Mouse (Mus musculus) midbrain, embryonic 16.5 days (tissue): Measurements from ENCODE around the gene Efnb2. TPM values are rescaled to one million over a fixed set of nuclear protein-coding genes. Genes with fewer than 3 reads are reported as not detected.

Source experiments
- ATAC-seq: fragments of 200-750 bp; cut with Nextera tagmentation; 2 replicates; pipeline ENCODE4 v1.8.0; 2017; ENCODE audit warnings: moderate TSS enrichment
- H3K27ac ChIP-seq: fragments of 300-500 bp; sonication (generic); 2 replicates; pipeline ENCODE4 v1.5.1; 2014; ENCODE audit warnings: mild to moderate bottlenecking, low read length, mixed read lengths
- H3K27me3 ChIP-seq: fragments of 300-500 bp; sonication (generic); 2 replicates; pipeline ENCODE4 v1.6.1; 2014; ENCODE audit warnings: low read depth, low read length, mixed read lengths; ENCODE audit not compliant: control insufficient read depth, insufficient read depth
- H3K36me3 ChIP-seq: fragments of 300-500 bp; sonication (generic); 2 replicates; pipeline ENCODE4 v1.6.1; 2014; ENCODE audit warnings: mild to moderate bottlenecking, low read length, moderate library complexity, mixed read lengths; ENCODE audit not compliant: control insufficient read depth, insufficient read depth
- H3K4me1 ChIP-seq: fragments of 300-500 bp; sonication (generic); 2 replicates; pipeline ENCODE4 v1.6.1; 2014; ENCODE audit warnings: mild to moderate bottlenecking, low read length, mixed read lengths; ENCODE audit not compliant: control insufficient read depth, insufficient read depth
- H3K4me2 ChIP-seq: fragments of 300-500 bp; sonication (generic); 2 replicates; pipeline ENCODE4 v1.6.1; 2014; ENCODE audit warnings: mild to moderate bottlenecking, low read length, mixed read lengths
- H3K4me3 ChIP-seq: fragments of 300-500 bp; sonication (generic); 2 replicates; pipeline ENCODE4 v1.5.1; 2014; ENCODE audit warnings: low read depth, mild to moderate bottlenecking, low read length, moderate library complexity, mixed read lengths
- H3K9ac ChIP-seq: fragments of 300-500 bp; sonication (generic); 2 replicates; pipeline ENCODE4 v1.6.1; 2014; ENCODE audit warnings: low read depth, low read length, mixed read lengths
- H3K9me3 ChIP-seq: fragments of 300-500 bp; sonication (generic); replicated peaks from 2 replicates; pipeline ENCODE4 v1.6.1; 2014; ENCODE audit warnings: mild to moderate bottlenecking, low read length, mixed read lengths; ENCODE audit not compliant: control insufficient read depth, poor library complexity, severe bottlenecking
- WGBS: fragments of 180-500 bp; shearing (Covaris S2); extraction: QIAGEN DNeasy Blood & Tissue Kit; methylation state at CpG from one replicate; pipeline ENCODE4 v1.1.7; 2014; 5-methylcytosine and 5-hydroxymethylcytosine counted together
- polyA plus RNA-seq: library from polyadenylated mRNA; unstranded; fragments of >200 nt; fragmentation: Nextera tagmentation; extraction: Ambion mirVana; gene quantifications from 2 replicates; pipeline ENCODE4 v1.2.1, GENCODE M21; 2015

Efnb2 gene
- polyA plus RNA-seq, 1 experiment from 2014 or later: 10.0 TPM

DNA sequence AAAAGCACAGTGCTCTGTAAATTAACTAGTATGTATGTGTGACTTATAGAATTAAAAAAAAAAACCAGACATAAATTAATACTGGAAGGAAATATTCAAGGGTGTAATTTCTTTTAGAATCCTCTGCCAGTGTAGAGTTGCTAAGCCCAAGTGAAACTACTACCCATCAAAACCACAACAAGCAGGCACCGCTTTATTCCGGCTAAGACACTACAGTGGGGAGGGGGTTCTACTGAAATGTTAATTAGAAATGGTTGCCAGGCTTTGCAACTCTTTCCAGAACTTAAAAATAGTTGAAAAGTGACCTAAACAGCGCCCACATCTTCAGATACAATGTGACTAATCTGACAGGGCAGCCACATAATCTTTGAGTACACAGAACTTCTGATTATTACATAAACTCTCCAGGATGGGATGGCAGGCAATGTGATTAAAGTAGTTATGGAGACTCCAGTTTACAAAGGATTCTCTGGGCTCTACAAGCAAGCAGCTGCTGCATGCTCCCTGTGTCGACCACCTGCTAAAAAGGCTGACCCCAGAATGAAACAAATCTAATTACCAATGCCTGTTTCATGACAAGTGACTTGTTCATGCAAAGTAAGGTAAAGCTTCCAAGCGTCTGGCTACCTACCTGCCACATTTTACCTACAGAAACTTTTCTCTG lies 3.2 kb downstream of the Efnb2 start:
- Histone ChIP-seq H3K9me3 (no peaks in the 10 kb centered on the region), H3K4me1 (peaks cover 46% of the 10 kb centered on the region), H3K36me3 (no peaks in the 10 kb centered on the region), H3K9ac (peak overlapping the region; percentile 57), H3K27me3 (no peaks in the 10 kb centered on the region), H3K27ac (peak overlapping the region; percentile 65), H3K4me2 (peak overlapping the region; percentile 93), H3K4me3 (peak overlapping the region; percentile 93)
- WGBS: 11% methylated on average over 5 of the region's 5 CpGs
- ATAC-seq: no peak

DNA sequence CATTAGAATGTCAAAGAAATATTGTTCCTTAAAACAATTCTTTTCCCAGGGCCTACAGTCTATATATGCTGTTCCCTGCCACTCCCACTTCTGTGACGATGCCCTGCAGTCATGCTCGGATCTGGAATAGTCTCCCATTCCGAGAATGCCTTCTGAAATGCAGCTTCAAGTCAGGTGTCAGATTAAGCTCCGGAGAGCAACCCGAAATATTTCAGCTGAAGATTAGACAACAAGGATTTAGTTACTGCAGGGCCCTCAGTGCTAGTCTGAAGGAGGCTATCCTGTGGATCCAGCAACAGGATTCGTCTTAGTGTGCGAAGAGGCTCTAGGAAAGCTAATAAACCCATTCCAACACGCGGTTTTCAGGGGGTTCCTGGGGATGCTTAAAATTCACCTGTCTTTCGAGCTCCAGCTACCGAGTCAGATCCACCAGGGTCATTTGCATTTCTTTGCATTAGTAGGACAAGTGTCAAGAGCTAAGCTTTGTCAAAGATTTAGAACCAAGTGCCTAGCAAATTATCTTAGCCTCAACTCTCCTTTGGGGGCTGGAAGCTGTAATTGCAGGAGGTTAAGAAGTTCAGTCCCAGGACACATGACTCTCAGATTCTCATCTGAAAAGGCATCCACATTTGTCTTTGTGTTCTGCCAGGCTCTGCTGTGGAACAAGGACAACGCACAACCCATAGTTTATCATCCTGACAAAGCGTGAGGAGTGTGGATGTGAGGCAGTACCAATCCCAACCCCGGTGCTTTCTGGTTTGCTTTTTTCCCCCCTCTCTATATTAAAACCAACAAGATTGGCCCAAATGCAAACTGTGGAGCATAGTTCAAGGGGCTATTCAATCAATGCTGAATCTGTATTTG lies 4.2 kb downstream of the Efnb2 start:
- H3K36me3 ChIP-seq: no peaks in the 10 kb centered on the region
- peak overlapping the region; percentile 93 for H3K4me3 ChIP-seq
- H3K9me3 ChIP-seq: no peaks in the 10 kb centered on the region
- ATAC-seq: no peak
- H3K4me2 ChIP-seq: peak overlapping the region; percentile 93
- H3K9ac ChIP-seq: peak overlapping the region; percentile 63
- H3K27me3 ChIP-seq: no peaks in the 10 kb centered on the region; the same call in 1 of the 2 replicates
- H3K27ac ChIP-seq: peak overlapping the region; percentile 76
- WGBS: 8% methylated on average over 14 of the region's 14 CpGs
- H3K4me1 ChIP-seq: peaks cover 46% of the 10 kb centered on the region

DNA sequence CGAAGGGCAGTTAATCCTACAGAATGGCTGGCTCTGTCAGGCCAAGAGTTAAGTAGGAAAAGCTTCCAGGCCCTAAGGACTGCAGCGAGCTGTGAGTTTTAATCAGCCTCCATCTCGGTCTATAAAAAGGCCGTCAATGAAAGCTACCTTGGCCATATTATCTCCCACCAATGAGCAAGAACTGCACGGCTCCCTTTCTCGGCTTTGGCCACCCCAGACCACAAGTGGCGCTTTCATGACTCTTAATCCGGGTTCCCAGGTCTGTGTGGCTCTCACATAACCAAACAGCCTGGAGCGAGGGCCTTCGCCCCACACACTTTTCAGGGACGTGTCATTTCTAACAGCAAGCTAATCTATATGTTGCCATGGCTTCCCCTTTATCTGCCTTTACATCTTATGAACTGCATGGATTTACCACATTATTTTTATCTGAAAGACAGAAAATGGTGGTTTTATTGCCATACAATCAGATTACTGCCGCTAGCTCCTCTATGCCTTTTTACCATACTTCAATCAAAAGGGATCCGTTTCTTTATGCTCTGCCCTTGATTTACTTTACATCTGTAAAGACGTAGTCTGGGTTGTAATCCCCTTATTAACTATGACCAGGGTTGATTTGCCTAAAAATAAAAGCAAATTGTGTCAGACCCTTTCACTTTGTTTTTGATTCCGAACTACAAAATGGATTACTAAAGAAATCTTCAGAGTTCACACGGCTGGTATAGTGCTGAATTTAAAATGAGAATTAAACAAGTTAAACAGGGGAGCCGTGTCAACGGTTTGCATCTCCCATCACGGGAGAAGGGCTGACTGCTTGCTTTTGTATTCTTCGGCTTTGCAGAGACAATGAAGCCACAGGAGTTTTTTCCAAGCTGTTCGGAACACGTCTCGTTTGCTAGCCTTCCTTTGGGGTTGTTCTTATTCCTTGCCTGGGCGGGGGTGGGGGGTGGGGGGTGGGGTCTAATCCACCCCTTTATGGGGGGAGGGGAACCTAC lies 5.4 kb downstream of the Efnb2 start:
- Histone ChIP-seq H3K4me1 (peaks cover 48% of the 10 kb centered on the region), H3K27me3 (no peaks in the 10 kb centered on the region; the same call in 1 of the 2 replicates), H3K27ac (peak overlapping the region; percentile 76), H3K4me3 (peak overlapping the region; percentile 93), H3K4me2 (peak overlapping the region; percentile 93), H3K9ac (peak overlapping the region; percentile 63), H3K9me3 (no peaks in the 10 kb centered on the region), H3K36me3 (no peaks in the 10 kb centered on the region)
- ATAC-seq: no peak
- 6% methylated on average over 24 of the region's 24 CpGs for WGBS

DNA sequence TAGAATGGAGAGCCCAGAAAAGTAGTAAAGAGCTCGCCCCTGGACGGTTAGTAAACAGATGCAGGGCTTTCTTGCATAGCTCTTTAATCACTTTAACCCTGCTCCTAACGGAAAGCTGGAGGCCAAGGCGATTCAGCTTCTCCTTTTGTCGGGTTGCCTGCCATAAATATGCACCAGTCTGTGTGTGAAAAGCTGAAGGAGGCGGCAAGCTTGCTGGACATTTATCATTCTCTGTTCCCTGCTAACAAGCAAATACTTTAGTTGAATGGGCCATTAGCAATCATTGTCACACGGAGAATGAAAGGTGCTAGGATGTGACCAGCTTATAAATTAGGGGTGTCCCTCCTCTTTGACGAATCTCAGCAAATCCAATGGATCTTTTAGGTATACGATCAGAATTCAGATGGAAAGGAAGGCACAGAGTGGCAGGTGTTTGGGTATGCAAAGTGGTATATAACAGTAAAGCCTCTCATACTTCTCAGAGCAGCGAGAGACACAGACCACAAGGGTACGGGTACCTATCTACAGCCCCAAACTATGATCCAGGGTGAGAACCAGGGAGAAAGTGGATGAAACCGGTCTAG lies 7.0 kb downstream of the Efnb2 start:
- 20% methylated on average over 12 of the region's 12 CpGs for WGBS
- Histone ChIP-seq H3K27ac (0 out of 2 replicates have a peak overlapping the region, but pooled peaks have one; percentile 6), H3K4me1 (peaks cover 53% of the 10 kb centered on the region)

DNA sequence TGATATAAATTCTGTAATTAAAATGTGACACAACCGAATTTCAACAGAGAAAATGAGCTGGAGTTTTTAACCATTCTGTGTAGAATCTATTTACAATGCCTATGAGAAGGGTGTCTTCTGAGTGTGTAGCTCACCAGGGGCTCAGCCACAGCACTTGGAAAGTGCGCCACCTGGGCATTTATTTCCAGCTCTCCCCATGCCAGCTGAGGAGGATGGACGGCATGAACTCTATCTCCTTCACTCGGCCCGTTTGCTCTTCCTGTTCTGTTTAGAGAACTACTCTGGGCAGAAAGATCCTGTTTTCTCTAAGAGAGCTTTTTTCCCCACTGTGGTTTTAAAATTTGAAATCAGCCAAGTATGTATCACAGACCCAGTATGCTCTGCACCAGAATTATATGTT lies 7.7 kb downstream of the Efnb2 start:
- peak overlapping the region; percentile 44 for H3K4me2 ChIP-seq
- no peak overlapping the region for H3K4me3 ChIP-seq
- H3K36me3 ChIP-seq: no peaks in the 10 kb centered on the region
- H3K4me1 ChIP-seq: peaks cover 55% of the 10 kb centered on the region
- ATAC-seq: no peak
- WGBS: 50% methylated on average over 5 of the region's 5 CpGs
- no peak overlapping the region for H3K9ac ChIP-seq
- H3K9me3 ChIP-seq: no peaks in the 10 kb centered on the region
- H3K27ac ChIP-seq: no peak overlapping the region
- peaks cover 3% of the 10 kb centered on the region for H3K27me3 ChIP-seq

More for the DNA sequence above, 7.0 kb downstream of the Efnb2 start:
- H3K4me2 ChIP-seq: peak overlapping the region; percentile 44
- no peaks in the 10 kb centered on the region for H3K36me3 ChIP-seq
- no peaks in the 10 kb centered on the region for H3K9me3 ChIP-seq
- ATAC-seq: no peak
- H3K9ac ChIP-seq: peak overlapping the region; percentile 38
- peak overlapping the region; percentile 4; the same call in 1 of the 2 replicates for H3K4me3 ChIP-seq
- H3K27me3 ChIP-seq: peaks cover 3% of the 10 kb centered on the region; the same call in 1 of the 2 replicates

DNA sequence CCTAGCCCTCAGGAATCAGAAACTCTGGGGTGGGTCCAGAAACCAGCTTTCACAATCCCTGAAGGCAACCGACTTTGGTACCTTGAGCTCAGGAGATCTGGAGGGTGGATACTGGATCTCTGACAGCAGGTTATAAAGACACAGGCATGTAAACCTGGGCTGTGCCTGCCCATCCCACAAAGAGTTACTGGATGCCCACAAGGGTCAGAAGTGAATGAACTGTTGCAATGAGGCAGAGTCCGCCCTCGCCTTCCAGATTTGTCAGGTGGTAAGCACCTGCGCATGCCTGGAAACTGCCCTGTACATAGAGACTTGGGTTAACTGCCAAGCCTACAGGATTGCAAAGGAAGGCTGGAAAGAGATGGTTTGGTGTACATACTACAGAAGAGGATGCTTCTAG lies 8.7 kb downstream of the Efnb2 start:
- H3K4me3 ChIP-seq: no peak overlapping the region
- peaks cover 3% of the 10 kb centered on the region for H3K27me3 ChIP-seq
- no peak overlapping the region for H3K9ac ChIP-seq
- peaks cover 48% of the 10 kb centered on the region for H3K4me1 ChIP-seq
- WGBS: 95% methylated on average over 4 of the region's 4 CpGs
- no peak overlapping the region for H3K27ac ChIP-seq
- no peak for ATAC-seq
- H3K36me3 ChIP-seq: no peaks in the 10 kb centered on the region
- H3K4me2 ChIP-seq: no peak overlapping the region
- H3K9me3 ChIP-seq: no peaks in the 10 kb centered on the region

DNA sequence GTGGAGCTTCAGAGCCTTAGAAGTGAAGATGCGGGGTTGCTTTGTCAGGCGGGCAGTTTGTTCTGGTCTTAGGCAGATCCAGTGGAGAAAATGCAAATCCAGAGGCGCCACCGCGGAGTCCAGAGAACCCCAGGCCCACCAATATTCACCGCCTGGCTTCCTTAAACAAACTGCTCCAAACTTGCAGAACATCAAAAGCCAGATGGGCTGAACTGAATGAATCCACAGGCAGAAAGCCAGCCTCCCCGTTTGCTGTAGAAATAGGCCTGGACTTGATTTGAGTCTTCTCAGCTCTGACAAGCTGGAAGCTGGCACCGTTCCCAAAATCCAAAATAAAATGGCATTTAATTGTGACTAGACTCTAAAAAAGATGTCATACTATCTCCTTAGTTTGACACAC lies 11.1 kb downstream of the Efnb2 start:
- Histone ChIP-seq H3K9me3 (no peaks in the 10 kb centered on the region), H3K9ac (no peak overlapping the region), H3K4me1 (peaks cover 27% of the 10 kb centered on the region), H3K36me3 (no peaks in the 10 kb centered on the region), H3K4me3 (no peak overlapping the region), H3K27ac (no peak overlapping the region), H3K27me3 (peaks cover 3% of the 10 kb centered on the region), H3K4me2 (no peak overlapping the region)
- no peak for ATAC-seq
- 57% methylated on average over 8 of the region's 8 CpGs for WGBS

DNA sequence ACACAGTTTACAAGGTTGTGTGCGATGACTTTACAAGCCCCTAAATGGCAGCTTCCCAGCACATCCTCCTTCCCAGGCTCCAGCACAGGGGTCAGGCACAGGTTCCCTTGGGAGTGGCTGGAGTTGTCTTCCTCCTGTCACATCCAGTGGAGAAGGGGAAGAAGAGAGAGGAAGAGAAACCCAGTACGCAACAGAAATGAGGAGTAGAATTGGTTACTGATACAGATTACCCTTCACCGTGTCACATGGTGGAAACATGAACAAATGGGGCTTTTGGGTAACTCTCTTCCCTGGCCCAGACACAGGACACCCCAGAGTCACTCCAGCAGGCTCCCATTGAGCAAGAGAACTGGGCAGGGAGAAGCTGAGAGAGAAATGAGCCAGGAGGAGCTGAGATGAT lies 11.5 kb downstream of the Efnb2 start:
- H3K9me3 ChIP-seq: no peaks in the 10 kb centered on the region
- no peak overlapping the region for H3K27ac ChIP-seq
- no peaks in the 10 kb centered on the region for H3K36me3 ChIP-seq
- ATAC-seq: no peak
- no peak overlapping the region for H3K4me2 ChIP-seq
- no peak overlapping the region for H3K9ac ChIP-seq
- H3K27me3 ChIP-seq: peaks cover 3% of the 10 kb centered on the region
- H3K4me3 ChIP-seq: no peak overlapping the region
- 82% methylated on average over 3 of the region's 3 CpGs for WGBS
- H3K4me1 ChIP-seq: peaks cover 23% of the 10 kb centered on the region
